Mouse (Mus musculus) bone marrow macrophage, adult 2 months (primary cell): ENCODE results near the gene Adamts16.

Experiments
- CTCF ChIP-seq: IDR thresholded peaks from 2 replicates; pipeline ENCODE4 v1.5.1; 2012; ENCODE audit warnings: low read depth, mild to moderate bottlenecking, low read length, moderate library complexity
- POLR2A ChIP-seq: IDR thresholded peaks from 2 replicates; pipeline ENCODE4 v1.6.1; 2012; ENCODE audit warnings: mild to moderate bottlenecking, low read depth, low read length, borderline replicate concordance

GRCm38 (mm10) chr13:70698812-70699387, 142.7 kb downstream of the Adamts16 start:
- TF ChIP-seq CTCF (no peak), POLR2A (no peak)
